Mouse (Mus musculus) limb, embryonic 14.5 days (tissue): ENCODE data around the gene Smoc1. TPM values are rescaled to one million over a fixed set of nuclear protein-coding genes. Genes with fewer than 3 reads are reported as not detected.

Experiments
- ATAC-seq: fragments of 200-750 bp; cut with Nextera tagmentation; 2 replicates; pipeline ENCODE4 v1.8.0; 2017; ENCODE audit warnings: low read depth, moderate number of reproducible peaks, moderate TSS enrichment; ENCODE audit not compliant: low FRiP score
- DNase-seq: peaks from one replicate; pipeline ENCODE4 v3.0.0-alpha.2; 2015; ENCODE audit warnings: low spot score
- H3K27ac ChIP-seq: fragments of 300-500 bp; sonication (generic); replicated peaks from 2 replicates; pipeline ENCODE4 v1.5.1; 2014; ENCODE audit warnings: low read depth, mild to moderate bottlenecking, low read length, moderate library complexity, mixed read lengths
- H3K27me3 ChIP-seq: fragments of 300-500 bp; sonication (generic); 2 replicates; pipeline ENCODE4 v1.6.1; 2014; ENCODE audit warnings: low read length, mixed read lengths; ENCODE audit not compliant: control insufficient read depth, insufficient read depth
- H3K36me3 ChIP-seq: fragments of 300-500 bp; sonication (generic); 2 replicates; pipeline ENCODE4 v1.6.1; 2014; ENCODE audit warnings: mild to moderate bottlenecking, low read length, moderate library complexity, mixed read lengths; ENCODE audit not compliant: control insufficient read depth, insufficient read depth
- H3K4me1 ChIP-seq: fragments of 300-500 bp; sonication (generic); 2 replicates; pipeline ENCODE4 v1.6.1; 2014; ENCODE audit warnings: antibody characterized with exemption, low read length, mixed read lengths; ENCODE audit not compliant: control insufficient read depth, insufficient read depth
- H3K4me2 ChIP-seq: fragments of 300-500 bp; sonication (generic); replicated peaks from 2 replicates; pipeline ENCODE4 v1.6.1; 2014; ENCODE audit warnings: low read depth, mild to moderate bottlenecking, low read length, moderate library complexity; ENCODE audit not compliant: severe bottlenecking
- H3K4me3 ChIP-seq: fragments of 300-500 bp; sonication (generic); replicated peaks from 2 replicates; pipeline ENCODE4 v1.5.1; 2014; ENCODE audit warnings: low read length
- H3K9ac ChIP-seq: fragments of 300-500 bp; sonication (generic); 2 replicates; pipeline ENCODE4 v1.6.1; 2014; ENCODE audit warnings: mild to moderate bottlenecking, low read depth, low read length, moderate library complexity; ENCODE audit not compliant: severe bottlenecking
- H3K9me3 ChIP-seq: fragments of 300-500 bp; sonication (generic); 2 replicates; pipeline ENCODE4 v1.6.1; 2016; ENCODE audit warnings: low read length; ENCODE audit not compliant: control insufficient read depth
- POLR2A ChIP-seq: fragments of 200-500 bp; IDR thresholded peaks from 2 replicates; pipeline ENCODE4 v1.8.0; 2012; ENCODE audit warnings: inconsistent platforms, mild to moderate bottlenecking, moderate library complexity, borderline replicate concordance; ENCODE audit not compliant: insufficient read depth, insufficient read length; ENCODE audit errors: extremely low read depth
- WGBS: fragments of 180-500 bp; shearing (Covaris S2); extraction: QIAGEN DNeasy Blood & Tissue Kit; methylation state at CpG from one replicate; pipeline ENCODE4 v1.1.7; 2014; 5-methylcytosine and 5-hydroxymethylcytosine counted together
- polyA plus RNA-seq, 2 experiments: library from polyadenylated mRNA; depleted of rRNA in 1 of 2; stranded (reverse) in 1 of 2; unstranded in 1 of 2; fragments of >200 nt; fragmentation: Nextera tagmentation in 1 of 2; extraction: Ambion mirVana in 1 of 2; gene quantifications; 2 replicates each; pipeline versions ENCODE4 v1.2.1 to v1.2.3; 2012 to 2014

Gene Smoc1
- polyA plus RNA-seq, 2 experiments, result 8.1 to 16.3 TPM

DNA sequence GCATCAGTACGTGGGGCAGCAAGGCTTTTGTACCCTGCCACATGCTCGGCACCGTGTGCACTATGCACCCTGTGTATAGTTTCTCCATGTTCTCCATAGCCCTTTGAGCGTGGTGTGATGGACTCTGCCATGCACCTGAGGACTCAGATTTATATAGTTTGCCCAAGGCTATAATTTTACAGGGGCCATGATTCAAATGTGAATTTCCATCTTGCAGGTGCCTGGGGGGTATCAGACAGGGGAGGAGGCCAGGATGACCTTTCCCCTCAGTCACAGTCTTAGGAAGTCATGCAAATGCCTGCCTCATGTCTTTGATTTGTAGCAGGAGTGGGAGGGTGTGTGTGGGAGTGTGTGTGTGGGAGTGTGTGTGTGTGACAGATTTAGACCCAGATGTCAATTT is 29.0 kb upstream of the Smoc1 start:
- ATAC-seq, result no peak
- Histone ChIP-seq H3K27me3 (peaks cover 7% of the 10 kb centered on the region; the same call in 1 of the 2 replicates), H3K4me1 (no peaks in the 10 kb centered on the region), H3K9ac (no peak overlapping the region), H3K4me2 (no peak overlapping the region), H3K9me3 (no peaks in the 10 kb centered on the region), H3K4me3 (no peak overlapping the region), H3K36me3 (no peaks in the 10 kb centered on the region), H3K27ac (no peak overlapping the region)
- TF ChIP-seq POLR2A, result no peak
- DNase-seq, result no peak
- WGBS, result 50% methylated on average over 4 of the region's 4 CpGs

DNA sequence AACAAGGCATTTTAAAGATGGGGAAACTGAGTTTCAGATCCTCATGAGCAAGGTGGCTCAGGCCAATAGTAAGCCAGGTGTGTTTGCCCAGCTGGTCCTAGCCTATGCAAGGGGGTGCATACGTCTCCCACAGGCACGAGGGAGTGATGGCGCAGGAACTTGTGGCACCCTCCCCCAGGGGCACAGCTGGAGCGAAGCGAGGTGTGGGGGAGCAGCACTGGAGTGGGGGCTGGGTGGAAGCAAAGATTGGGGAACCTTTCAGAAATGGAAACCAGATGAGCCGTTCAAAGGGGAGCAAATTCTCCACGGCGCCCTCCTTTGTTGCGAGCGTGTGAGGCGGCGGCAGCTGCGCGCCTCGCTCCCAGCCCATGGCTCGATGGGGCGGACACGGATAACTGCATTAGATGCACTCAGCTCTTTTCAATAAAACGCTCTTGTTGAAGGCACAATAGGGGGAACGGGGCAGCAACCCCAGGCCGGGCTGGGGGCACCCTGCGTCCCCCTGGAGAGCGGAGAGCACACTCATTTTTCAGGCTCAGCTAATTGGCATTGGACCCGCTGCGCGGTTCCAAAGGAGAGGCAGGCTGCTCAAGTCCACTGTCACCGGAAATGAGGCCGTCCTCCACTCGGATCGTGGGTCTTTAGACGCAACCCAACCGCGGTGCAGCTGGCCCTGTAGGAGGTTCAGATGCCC is 27.9 kb upstream of the Smoc1 start:
- no peaks in the 10 kb centered on the region for H3K36me3 ChIP-seq
- ATAC-seq (no peak; the same call in 1 of the 2 replicates), DNase-seq (no peak)
- H3K9me3 ChIP-seq, result no peaks in the 10 kb centered on the region
- H3K4me3 ChIP-seq, result peak overlapping the region; percentile 24
- H3K27ac ChIP-seq, result no peak overlapping the region
- no peak for TF ChIP-seq POLR2A
- WGBS, result 3% methylated on average over 33 of the region's 33 CpGs
- peaks cover 7% of the 10 kb centered on the region; the same call in 1 of the 2 replicates for H3K27me3 ChIP-seq
- H3K9ac ChIP-seq, result peak overlapping the region; percentile 17; the same call in 1 of the 2 replicates
- peak overlapping the region; percentile 41 for H3K4me2 ChIP-seq
- H3K4me1 ChIP-seq, result no peaks in the 10 kb centered on the region

GRCm38 (mm10) chr12:81000924-81001323 is 25.7 kb upstream of the Smoc1 start:
- Histone ChIP-seq H3K36me3 (no peaks in the 10 kb centered on the region), H3K4me2 (no peak overlapping the region), H3K27ac (no peak overlapping the region), H3K9ac (no peak overlapping the region), H3K4me3 (no peak overlapping the region), H3K9me3 (no peaks in the 10 kb centered on the region), H3K4me1 (no peaks in the 10 kb centered on the region), H3K27me3 (peaks cover 7% of the 10 kb centered on the region; the same call in 1 of the 2 replicates)
- no peak for ATAC-seq
- no peak for DNase-seq
- 75% methylated on average over 4 of the region's 4 CpGs for WGBS
- TF ChIP-seq POLR2A, result no peak

DNA sequence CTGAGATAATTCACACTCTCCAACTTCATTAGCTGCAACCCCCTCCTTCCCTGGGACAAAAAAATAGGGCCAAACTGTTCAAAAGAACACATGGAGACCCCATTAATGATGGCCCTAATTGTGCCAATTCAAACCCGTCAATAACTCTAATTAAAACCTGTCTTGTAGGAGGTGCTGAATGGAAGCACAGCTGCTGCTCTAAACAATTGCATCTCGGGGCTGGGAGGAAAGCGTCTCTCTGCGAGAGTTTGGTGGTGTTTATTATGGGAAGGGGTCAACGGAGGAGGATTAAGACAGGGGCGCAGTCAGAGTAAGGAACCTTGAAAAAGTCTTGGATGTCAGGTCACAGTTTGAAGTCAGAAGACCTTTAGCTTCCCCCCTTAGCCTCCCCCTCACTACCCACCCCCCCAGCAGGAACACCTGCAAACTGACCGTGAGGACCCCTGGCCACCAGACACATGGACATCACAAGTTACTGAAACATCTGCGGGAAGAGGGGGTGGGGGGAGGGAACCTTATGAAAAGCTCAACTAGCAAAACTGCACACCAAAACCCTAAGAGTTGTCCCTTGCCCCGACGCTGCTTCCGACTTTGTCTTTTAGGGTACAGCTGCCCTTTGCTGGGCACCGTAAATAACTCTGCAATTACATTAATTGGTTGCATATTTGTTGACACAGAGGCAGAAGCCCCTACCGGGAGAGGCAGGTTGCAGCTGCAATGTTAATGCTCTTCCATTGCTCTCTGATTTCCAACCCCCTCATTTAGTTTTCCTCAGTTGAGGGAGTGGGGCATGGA is 23.6 kb upstream of the Smoc1 start:
- no peak for DNase-seq

GRCm38 (mm10) chr12:81009813-81010212 is 16.8 kb upstream of the Smoc1 start:
- H3K4me1 ChIP-seq, result peaks cover 8% of the 10 kb centered on the region
- DNase-seq, result peak; percentile 32
- H3K27ac ChIP-seq, result no peak overlapping the region
- 13% methylated on average over 3 of the region's 3 CpGs for WGBS
- H3K27me3 ChIP-seq, result no peaks in the 10 kb centered on the region
- no peak for TF ChIP-seq POLR2A
- no peaks in the 10 kb centered on the region for H3K9me3 ChIP-seq
- H3K4me3 ChIP-seq, result no peak overlapping the region
- H3K9ac ChIP-seq, result no peak overlapping the region
- no peaks in the 10 kb centered on the region for H3K36me3 ChIP-seq
- 0 out of 2 replicates have a peak overlapping the region, but pooled peaks have one; percentile 6 for H3K4me2 ChIP-seq
- peak; percentile 85 for ATAC-seq

More for the DNA sequence above, 23.6 kb upstream of the Smoc1 start:
- TF ChIP-seq POLR2A, result no peak
- no peaks in the 10 kb centered on the region for H3K9me3 ChIP-seq
- no peak overlapping the region for H3K9ac ChIP-seq
- 0 out of 2 replicates have a peak overlapping the region, but pooled peaks have one; percentile 7 for H3K4me2 ChIP-seq
- no peaks in the 10 kb centered on the region for H3K36me3 ChIP-seq
- H3K27me3 ChIP-seq, result peaks cover 7% of the 10 kb centered on the region; the same call in 1 of the 2 replicates
- H3K4me1 ChIP-seq, result no peaks in the 10 kb centered on the region
- 11% methylated on average over 13 of the region's 13 CpGs for WGBS
- no peak overlapping the region for H3K4me3 ChIP-seq
- no peak for ATAC-seq
- no peak overlapping the region for H3K27ac ChIP-seq
